Mouse (Mus musculus) thymus, adult 2 months (tissue): ENCODE results near the gene Olfr1045.

Experiments used
- CTCF ChIP-seq: fragments of 200-500 bp; IDR thresholded peaks from 2 replicates; pipeline ENCODE4 v1.5.1; 2012; ENCODE audit warnings: mild to moderate bottlenecking, control low read depth, low read length, moderate library complexity, borderline replicate concordance; ENCODE audit not compliant: control insufficient read depth, poor library complexity, insufficient read depth; ENCODE audit errors: extremely low read depth
- POLR2A ChIP-seq: fragments of 200-500 bp; IDR thresholded peaks from 2 replicates; pipeline ENCODE4 v1.6.1; 2012; ENCODE audit warnings: mild to moderate bottlenecking, low read length, control low read depth, moderate library complexity; ENCODE audit not compliant: control insufficient read depth, poor library complexity, insufficient read depth; ENCODE audit errors: extremely low read depth

- no peak for TF ChIP-seq CTCF
- no peak for TF ChIP-seq POLR2A
Observed at GRCm38 (mm10) chr2:86161738-86162137, 41.1 kb downstream of the Olfr1045 start, which contains the start of gene Olfr1042.
